Mouse (Mus musculus): ENCODE results near the gene Lrrc74b.

DNA sequence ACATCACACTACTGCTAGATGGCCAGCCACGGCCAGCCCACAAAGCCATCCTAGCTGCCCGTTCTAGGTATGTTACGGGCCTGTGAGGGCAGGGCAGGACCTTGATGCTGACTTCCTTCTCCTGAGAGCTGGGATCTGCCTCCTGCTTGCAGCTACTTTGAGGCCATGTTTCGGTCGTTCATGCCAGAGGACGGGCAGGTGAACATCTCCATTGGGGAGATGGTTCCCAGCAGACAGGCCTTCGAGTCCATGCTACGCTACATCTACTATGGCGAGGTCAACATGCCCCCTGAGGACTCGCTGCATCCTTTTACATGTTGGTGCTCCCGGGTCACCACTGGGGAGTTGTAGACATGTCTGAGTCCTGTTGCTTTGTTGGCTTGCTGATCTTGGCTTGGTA is 36.9 kb downstream of the Lrrc74b start:
- TF ChIP-seq CTCF (IDR thresholded peaks at IDR 0.05; ENCODE audit: low read depth) (no peak), EP300 (optimal IDR thresholded peaks at IDR 0.05) (no peak)
